Mouse (Mus musculus) cerebellum, adult (tissue): ENCODE data around the gene Fam171a1.
A peak's percentile ranks its signal among the peaks of the same experiment; 100 is the strongest.
"Not testable (repeated sequence)": the region's sequence is repeated elsewhere in the genome, so short reads cannot be mapped to it uniquely, and the experiment has no call there.

ENCODE experiments used
- ATAC-seq: cut with Nextera tagmentation; 2 replicates; pipeline ENCODE4 v1.9.2; 2017; ENCODE audit warnings: mild to moderate bottlenecking, moderate library complexity, mixed read lengths; ENCODE audit not compliant: insufficient number of reproducible peaks, low FRiP score, low TSS enrichment

The Fam171a1 gene

DNA sequence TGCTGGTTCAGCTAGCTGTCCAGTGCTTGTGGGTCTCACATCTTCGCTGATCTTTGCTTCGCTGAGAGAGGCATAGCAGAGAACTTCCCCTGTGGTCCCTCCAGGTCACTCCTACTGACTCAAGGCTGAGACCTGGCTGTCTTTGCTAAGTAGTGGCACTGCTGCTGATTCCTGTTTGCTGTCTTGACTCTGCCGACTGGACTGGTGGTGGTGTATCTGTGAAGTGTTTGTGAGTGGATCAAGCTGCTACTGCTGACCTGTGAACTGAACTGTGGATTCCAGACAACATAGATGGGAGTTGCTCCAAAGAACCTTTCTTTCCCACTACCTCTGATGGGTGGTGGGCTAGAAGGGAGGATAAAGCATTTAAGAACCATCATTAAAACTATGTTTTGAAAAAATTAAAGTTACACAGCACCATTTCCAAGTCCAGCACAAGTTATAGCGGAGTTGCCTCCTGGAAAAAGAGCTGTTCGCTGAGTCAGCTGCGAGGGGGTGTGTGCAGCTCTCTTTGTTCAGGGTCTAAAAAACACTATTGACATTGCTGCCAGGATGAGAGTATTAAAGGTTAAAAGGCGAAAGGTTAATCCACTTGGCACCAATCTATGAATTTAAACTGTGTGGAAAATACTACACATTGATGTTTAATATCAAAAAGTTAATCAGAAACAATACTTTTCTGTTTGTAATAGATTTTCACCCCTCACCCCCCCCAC is 52.0 kb downstream of the Fam171a1 start:
- ATAC-seq, result no peak

DNA sequence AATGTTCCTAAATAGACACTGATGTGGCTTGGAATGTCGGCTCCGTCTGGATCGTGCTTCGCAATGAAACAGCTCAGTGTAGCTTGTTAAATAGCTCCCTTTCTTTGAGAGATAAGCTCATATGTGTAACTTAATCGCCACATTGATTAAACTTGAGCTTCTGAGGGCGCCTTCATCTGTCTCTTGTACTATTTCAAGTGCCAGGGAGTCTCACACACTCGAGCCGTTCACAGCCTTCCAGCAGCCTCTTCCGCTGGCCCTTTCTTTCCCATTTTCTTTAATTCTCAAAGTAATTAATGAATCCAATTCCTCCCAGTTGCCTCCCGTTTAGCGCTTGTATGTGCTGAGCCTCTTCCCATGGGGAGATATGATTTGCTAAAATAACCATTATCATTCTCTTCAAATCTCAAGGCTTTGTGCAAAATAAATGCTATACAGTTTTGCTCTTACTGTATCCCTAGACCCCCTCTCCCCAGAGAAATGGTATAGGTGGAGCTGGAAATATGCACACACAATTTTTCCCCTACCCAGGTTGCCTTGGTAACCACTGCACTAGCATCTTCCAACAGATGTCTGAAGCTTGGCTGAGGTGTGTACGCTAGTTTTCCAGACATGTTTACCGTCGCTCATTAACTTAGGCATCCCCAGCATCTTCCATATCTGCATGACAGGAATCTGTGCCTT is 54.8 kb downstream of the Fam171a1 start:
- no peak for ATAC-seq

DNA sequence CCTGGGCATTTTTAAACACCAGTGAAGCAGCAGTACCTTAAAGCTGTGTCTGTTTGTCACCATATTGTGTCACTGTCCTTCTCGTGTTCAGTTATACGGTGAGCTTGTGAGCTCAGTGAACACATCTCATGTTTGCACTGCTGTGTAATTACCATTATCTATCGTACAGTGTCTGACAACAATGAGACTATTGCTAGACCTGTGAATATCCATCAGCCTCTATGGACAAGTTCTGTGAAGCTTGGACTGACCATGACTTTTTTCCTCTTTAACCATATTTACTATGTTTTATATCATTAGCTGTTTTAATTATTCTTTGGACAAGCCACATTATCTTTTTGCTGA is 55.4 kb downstream of the Fam171a1 start:
- ATAC-seq, result no peak

DNA sequence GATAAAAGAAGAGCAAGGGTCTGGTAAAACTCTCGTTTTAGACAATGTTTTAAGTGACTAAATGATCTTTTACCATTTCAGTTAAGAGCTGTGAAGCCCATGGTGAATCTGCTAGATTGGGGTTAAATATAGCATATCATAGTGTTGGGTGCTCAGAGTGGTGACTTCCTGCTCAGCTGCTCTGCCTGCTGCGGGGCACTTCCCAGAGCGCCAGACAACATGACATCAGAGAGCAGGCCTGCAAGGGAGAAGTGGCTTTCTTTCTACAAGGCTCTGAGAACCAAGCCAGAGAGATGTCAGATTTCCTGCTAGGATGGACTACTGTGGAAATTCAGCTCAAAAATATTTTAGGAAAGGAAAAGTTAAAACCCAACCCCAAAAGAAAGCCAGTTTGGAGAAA is 57.8 kb downstream of the Fam171a1 start:
- ATAC-seq, result no peak

DNA sequence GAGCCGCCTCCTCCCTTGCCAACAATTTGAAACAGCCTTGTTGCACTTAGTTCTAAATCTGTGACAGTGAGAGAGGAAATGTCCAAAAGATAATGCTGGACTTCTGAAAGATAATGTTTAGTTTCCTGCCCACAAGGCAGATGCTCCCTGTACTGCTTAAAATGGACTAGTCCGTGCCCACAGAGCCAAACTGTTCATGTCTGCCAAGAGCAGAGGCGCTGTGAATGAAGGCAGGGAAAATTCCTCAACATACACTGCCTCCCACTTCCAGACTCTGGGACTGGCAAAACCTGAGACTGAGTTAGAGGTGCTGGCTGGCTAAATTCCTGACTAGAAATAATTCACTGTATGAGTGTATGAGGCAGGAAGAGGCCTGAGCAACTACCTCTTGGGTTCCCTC is 58.6 kb downstream of the Fam171a1 start:
- peak; percentile 80 for ATAC-seq

DNA sequence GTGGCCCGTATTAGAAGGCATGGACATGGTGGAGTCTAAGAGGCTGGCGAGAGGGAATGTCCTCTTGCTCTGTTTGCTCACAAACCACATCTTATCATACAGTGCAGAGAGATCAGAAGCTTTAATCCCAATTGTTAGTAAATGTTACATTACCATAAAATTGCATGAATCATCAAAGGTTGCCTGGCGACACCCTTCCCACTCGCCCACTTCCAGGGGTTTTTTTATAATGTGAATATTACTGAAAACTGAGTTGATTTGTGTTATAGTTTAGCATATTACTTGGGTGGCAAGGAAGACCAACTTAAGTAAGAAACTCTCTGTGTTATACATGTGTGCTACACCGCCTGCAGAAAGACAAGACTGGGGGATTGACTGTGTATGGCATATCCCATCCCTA is 60.9 kb downstream of the Fam171a1 start:
- no peak for ATAC-seq

DNA sequence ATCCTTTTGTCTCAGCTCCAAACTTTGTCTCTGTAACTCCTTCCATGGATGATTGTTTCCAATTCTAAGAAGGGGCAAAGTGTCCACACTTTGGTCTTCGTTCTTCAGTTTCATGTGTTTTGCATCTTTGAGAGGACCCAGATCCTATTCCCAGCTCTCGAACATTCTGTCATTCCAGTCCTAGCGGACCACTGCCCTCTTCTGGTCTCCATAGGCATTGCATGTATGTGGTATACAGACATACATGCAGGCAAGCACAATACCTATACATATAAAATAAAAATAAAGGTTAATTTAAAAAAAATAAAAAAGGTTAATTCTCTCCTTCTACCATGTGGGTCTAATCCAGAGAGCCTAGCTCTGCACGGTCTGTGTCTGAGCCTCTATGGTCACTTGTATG is 62.0 kb downstream of the Fam171a1 start:
- ATAC-seq, result not testable (repeated sequence)

DNA sequence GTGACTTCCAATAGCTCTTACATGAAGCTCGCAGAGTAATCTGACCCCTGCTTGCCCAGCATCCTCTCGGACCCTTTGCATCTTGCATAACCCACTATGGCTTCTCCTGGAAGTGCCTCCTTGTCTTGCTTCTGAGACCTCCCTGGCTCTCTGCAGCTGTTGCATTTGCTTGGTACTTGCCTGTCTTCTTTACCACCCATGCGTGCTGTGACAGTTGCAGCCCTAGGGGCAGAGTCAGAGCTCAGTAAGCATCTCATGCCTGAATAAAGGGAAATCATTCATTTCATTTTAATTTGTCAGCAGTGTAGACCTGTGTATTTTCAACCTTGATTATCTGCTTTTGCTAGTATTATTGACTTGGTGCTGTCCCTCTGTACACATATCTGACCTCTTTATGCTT is 62.7 kb downstream of the Fam171a1 start:
- no peak for ATAC-seq

DNA sequence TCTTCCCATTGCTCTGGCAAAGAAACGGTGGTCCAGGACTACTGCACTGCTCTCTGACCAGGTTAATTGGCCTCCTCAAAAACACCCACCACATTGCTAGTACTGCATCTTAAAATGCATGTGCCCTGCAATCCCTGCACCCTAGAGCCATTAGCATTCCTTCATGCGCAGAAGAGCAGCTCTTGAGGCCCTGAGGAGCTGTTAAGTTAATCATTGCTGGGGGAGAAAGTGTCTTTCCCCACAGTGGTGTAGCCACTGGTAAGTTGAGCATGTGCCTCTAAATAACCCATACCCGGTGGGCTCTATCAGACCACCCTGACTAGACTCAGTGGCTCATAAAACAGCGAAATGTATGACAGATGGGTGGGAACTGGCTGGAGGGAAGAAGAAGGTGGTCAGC is 66.5 kb downstream of the Fam171a1 start:
- no peak for ATAC-seq

DNA sequence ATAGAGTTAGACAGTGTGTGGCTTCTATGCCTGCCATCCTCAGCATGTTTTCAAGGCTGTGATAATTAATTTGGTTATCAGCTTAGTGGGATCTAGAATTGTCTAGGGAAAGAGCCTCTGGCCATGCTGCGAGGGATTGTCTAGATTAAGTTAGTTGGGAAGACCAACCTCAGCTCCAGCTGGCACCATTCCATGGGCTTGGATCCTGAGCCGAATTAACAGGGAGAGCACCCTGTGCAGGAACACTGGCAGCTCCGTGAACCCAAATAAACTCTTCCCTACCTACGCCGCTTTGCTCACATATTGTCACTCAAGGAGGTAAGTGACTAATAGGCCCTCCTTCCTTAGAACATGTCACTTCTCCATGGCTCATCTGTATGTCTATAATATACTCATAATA is 69.6 kb downstream of the Fam171a1 start:
- no peak for ATAC-seq

DNA sequence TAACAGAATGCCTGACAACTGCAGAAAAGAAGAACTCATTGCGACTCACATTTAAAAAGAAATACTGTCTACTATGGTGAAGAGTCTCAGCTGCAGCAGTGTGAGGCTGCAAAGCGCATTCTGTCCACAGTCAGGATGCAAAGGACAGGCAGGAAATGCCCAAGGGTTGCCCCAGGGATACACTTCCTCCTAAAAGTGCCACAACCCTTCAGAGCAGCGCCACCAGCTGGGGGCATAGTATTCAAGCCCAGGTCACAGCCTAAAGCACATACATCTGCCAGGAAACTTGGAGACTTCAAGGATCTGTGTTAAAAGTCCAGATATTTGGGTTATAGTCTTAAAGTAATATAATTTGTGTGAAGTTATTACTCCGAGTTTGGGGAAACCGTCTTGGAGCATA is 71.3 kb downstream of the Fam171a1 start:
- ATAC-seq, result no peak

DNA sequence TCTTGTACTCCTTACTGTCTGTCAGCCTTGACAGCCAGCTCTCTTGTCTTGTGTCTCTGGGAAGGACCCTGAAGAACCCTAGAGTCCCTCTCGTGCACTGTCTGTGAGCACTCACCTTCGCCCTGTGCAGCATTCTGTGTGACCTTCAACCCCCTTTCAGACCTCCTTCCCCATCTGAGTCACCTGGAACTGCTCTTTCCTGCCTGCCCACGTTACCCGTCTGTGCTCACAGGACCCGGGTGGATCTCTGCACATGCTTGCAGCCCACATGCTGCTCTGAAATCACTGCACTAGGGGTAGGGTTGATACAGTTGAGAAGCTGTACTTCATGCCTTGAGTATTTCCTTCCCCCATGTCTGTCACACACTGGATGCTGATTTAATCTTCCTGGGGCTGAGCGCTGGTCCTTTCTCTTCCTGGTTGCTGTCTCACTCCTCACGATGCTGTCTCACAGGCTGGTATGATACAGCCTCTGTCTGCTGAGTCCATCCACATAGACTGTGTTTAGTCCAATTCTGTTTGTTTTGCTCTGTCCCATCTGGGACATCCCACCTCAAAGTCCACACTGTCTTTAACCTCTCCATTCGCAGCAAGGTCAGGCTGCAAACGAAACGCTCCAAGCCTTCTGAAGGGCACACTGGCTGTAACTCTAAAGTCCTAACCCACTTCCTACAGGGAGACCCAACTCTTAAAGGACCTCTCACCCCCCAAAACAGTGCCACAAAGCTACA is 74.9 kb downstream of the Fam171a1 start:
- ATAC-seq, result no peak

DNA sequence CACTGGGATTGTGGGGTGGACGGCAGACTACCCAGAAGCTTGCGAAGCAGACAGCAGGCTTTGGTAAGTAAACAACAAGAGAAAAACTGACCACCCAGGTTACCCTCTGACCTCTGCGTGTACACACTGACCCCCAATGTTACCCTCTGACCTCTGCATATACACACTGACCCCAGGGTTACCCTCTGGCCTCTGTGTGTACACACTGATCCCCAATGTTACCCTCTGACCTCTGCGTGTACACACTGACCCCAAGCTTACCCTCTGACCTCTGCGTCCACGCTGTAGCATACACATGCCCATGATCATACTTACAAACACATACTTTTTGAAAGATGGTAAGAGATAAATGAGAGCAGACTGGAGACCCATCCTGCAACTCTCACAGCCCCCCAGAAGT is 77.1 kb downstream of the Fam171a1 start:
- ATAC-seq, result no peak

DNA sequence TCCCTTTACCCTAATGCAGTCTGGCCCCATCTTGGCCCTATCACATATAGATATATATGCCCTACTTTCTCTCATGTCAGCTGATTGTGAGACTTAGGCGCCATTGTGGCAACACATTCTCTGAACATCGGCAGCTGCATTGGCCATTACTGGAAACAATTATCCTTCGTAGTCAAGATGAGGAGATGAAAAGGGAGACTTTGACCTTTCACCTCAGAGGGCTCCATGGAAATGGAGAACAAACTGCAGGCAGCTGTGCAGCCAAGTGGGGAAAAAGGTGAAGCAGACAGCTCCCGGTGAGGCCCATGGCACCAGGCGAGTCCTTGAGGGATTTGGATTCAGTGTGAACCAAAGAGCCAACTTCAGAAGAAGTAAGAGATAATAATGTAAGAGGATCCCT is 81.5 kb downstream of the Fam171a1 start:
- ATAC-seq, result no peak

DNA sequence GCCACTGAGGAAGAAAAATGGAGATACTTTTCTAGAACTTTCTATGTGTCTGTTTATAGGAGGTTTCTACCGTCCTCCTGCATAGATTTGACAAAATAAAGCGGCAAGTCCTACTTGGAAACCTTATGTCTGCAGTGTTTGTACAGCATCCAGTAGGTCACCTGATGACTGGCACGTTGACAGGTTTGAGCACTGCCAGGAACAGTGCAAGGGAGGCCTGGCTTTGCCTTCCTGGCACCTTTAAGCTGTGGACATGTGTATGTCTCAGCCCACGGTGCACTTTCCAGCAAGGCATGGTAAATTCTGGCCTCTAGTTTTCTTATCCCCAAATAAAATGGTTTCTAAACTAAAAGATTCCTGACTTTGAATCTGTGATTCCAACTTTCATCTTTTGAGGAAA is 86.4 kb downstream of the Fam171a1 start:
- no peak for ATAC-seq

DNA sequence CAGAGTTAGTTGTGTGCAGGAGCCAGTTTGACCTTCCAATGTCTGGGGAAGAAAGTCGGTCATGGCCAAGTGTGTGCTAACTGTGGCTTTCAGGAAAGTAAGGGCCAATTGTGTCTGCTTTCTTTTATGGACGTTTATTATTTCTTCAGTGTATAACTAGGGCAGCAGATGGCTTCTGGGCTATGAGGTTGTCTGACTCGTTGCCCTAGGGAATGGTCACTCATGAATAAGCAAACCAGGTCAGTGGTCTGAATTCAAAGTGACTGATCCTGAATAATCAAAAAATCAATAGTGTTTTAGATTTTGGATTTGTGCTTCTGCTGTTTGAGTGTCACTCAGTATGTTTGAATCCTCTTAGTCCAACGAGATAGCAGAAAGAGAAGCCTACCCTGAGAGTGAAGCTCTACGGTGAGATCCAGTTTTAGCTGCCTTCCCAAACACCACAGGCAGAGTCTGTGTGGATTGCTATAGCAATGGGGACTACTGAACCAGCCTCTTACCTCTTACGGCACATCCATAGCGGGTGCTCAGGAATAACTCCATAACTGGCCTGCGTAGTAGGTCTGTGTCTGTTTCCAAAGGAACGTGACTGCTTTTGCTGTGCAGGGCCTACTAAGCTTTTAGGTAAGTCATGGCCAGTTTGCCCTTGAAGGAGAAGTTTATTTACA is 93.1 kb downstream of the Fam171a1 start:
- no peak for ATAC-seq

DNA sequence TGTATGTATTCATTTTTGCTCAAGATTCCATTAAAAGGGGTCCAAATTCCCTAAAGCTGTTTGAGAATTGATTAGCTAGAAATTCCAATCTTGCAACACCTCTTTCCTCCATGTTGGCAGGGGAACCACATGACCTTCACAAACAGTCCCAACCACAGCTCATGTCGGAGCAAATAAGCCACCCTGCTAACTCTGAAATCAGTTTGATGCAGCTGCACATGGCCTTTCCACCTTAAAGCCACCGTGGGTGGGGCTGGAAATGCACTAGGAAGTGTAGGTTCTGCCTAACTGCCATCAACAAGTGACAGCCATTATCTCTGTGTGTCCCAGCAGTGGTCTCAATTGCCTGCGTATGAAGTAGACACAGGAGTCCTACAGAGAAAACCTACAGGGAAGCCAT is 101.5 kb downstream of the Fam171a1 start:
- no peak for ATAC-seq

DNA sequence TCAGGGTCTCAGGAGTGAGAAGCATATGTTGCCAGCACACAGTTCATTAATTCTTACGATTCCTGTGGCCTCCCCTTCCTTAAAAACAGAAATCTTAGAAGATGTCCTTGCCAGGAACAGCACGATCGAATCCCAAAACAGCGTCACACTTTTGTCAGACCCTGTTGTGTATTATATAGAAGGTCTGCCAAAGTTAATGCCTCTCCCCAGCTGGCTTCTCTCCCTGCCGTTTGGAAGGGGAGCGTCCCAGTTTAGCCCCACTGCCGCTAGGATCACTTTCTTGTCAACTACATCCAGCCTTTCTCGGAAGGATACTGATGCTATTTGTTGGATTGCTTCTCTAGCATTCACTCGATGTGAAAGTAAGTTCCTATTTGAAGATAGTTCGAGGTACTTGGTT is 102.6 kb downstream of the Fam171a1 start:
- ATAC-seq, result no peak

DNA sequence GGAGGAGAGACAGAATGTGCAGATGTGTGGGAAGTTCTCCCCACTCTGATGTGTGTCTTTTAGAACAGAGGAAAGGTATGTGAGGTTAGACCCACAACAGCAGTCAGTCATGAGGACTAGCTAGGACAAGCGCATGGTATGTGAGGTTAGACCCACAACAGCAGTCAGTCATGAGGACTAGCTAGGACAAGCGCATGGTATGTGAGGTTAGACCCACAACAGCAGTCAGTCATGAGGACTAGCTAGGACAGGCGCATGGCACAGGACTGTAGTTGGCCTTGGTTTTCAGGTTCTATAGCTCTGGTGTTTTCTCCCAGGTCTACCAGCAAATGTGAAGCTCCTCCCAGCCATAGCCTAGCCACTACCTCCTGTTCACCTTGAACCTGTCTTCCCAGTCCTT is 103.6 kb downstream of the Fam171a1 start:
- not testable (repeated sequence) for ATAC-seq

DNA sequence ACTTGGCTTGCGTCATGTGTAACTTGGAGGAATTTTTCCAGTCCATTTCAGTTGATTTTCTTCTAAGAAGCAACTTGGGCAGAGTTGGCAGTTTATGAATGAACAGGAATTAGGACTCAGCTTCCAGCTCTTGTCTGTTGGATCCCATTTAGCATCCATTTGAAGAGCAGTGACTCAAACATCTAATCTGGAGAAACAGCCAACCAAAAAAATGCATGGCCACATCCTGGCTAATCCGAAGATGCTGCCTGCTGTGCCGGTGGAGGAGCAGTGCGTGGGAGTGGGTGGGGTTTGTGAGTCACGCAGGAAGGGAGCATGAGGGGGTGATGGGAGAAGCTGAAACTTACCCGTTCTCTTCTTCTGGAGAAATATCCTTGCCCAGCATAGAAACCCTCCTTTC is 104.2 kb downstream of the Fam171a1 start:
- no peak for ATAC-seq

DNA sequence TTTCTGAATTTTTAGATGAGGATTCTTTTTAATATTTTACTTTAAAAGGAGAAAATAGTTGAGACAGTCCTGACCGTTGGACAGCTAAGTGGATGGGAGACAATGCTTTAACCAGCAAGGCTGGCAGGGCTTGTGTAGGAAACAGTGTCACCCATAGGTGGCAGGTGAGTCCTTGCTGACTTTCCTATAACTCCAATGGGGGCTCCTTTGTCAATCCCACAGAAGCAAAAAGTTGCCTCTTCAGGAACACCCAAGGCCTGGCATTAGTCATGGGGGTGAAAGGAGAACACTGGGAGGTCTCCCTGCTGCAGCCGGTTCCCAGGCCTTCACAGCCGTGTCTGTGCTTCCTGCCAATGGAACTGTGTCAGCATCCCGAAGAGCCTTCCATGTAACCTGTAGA is 114.5 kb downstream of the Fam171a1 start:
- no peak for ATAC-seq
